Mouse (Mus musculus) forebrain, embryonic 12.5 days (tissue): ENCODE measurements at regions not wholly inside any gene's neighbourhood (a gene's known extent, or its start where the extent isn't known, plus 50 kb on each side); places are given as distances from the start of the nearest gene placed in this dataset.

Experiments
- ATAC-seq: fragments of 200-750 bp; cut with Nextera tagmentation; 2 replicates; pipeline ENCODE4 v1.8.0; 2017; ENCODE audit warnings: moderate TSS enrichment; ENCODE audit not compliant: low FRiP score
- H3K27ac ChIP-seq: fragments of 300-500 bp; sonication (generic); 2 replicates; pipeline ENCODE4 v1.5.1; 2016; ENCODE audit warnings: mild to moderate bottlenecking
- H3K27me3 ChIP-seq: fragments of 300-500 bp; sonication (generic); 2 replicates; pipeline ENCODE4 v1.6.1; 2016; ENCODE audit warnings: mild to moderate bottlenecking
- H3K36me3 ChIP-seq: fragments of 300-500 bp; sonication (generic); replicated peaks from 2 replicates; pipeline ENCODE4 v1.6.1; 2016; ENCODE audit warnings: mild to moderate bottlenecking
- H3K4me1 ChIP-seq: fragments of 300-500 bp; sonication (generic); 2 replicates; pipeline ENCODE4 v1.6.1; 2016
- H3K4me2 ChIP-seq: fragments of 300-500 bp; sonication (generic); 2 replicates; pipeline ENCODE4 v1.6.1; 2016; ENCODE audit warnings: mild to moderate bottlenecking, moderate library complexity
- H3K4me3 ChIP-seq: fragments of 300-500 bp; sonication (generic); replicated peaks from 2 replicates; pipeline ENCODE4 v1.5.1; 2016; ENCODE audit warnings: mild to moderate bottlenecking
- H3K9ac ChIP-seq: fragments of 300-500 bp; sonication (generic); 2 replicates; pipeline ENCODE4 v1.6.1; 2016; ENCODE audit warnings: mild to moderate bottlenecking
- H3K9me3 ChIP-seq: fragments of 300-500 bp; sonication (generic); 2 replicates; pipeline ENCODE4 v1.6.1; 2016
- WGBS: fragments of 180-500 bp; shearing (Covaris S2); methylation state at CpG from one replicate; pipeline ENCODE4 v1.1.7; 2016; 5-methylcytosine and 5-hydroxymethylcytosine counted together

DNA sequence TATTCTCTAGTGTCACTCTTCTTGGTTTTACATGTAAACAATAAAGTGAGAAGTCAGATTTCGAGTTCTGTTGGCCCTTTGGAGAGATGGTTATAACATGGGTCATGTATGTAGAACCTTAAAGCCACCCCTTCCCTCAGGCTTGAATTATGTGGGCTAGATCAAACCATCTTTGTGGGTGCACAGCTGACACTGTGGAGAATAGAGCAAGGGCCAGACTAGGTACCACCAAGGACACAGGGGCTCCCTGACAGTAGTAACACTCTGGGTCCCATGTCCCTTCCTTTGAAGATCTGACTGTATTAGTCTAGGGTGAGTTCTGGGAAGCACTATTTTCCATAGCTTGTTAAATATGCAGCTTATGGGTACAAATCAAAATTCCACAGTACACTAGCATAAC, 156.2 kb downstream of the Fam124b start:
- Histone ChIP-seq H3K4me3 (no peak overlapping the region), H3K4me2 (no peak overlapping the region), H3K27ac (no peak overlapping the region), H3K4me1 (no peaks in the 10 kb centered on the region), H3K9me3 (no peaks in the 10 kb centered on the region), H3K27me3 (no peaks in the 10 kb centered on the region), H3K9ac (no peak overlapping the region), H3K36me3 (no peaks in the 10 kb centered on the region)
- no peak for ATAC-seq
- WGBS, result 68% methylated on average over 1 of the region's 1 CpGs

DNA sequence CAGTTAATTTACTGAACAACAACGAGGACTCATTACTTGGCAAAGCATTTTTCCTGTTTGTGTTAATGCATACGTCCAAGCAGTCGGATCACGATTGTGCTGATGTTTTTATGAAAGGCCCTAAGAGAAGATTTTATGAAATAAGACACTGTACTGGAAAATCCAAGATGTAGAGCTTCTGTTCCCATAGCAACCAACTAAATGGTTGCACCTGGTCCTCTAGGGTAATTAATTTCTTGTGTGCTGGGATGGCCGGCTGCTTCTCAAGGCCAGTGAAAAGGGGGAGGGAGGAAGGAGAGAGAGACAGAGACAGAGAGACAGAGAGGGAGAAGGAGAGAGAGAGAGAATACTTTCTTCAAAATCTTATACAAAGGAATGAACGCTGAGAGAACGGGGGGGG, 156.6 kb downstream of the Fam124b start:
- Histone ChIP-seq H3K4me1 (no peaks in the 10 kb centered on the region), H3K27ac (no peak overlapping the region), H3K4me2 (no peak overlapping the region), H3K36me3 (no peaks in the 10 kb centered on the region), H3K9ac (no peak overlapping the region), H3K9me3 (no peaks in the 10 kb centered on the region), H3K4me3 (no peak overlapping the region), H3K27me3 (no peaks in the 10 kb centered on the region)
- 59% methylated on average over 7 of the region's 7 CpGs for WGBS
- ATAC-seq, result peak; percentile 55; the same call in 1 of the 2 replicates

DNA sequence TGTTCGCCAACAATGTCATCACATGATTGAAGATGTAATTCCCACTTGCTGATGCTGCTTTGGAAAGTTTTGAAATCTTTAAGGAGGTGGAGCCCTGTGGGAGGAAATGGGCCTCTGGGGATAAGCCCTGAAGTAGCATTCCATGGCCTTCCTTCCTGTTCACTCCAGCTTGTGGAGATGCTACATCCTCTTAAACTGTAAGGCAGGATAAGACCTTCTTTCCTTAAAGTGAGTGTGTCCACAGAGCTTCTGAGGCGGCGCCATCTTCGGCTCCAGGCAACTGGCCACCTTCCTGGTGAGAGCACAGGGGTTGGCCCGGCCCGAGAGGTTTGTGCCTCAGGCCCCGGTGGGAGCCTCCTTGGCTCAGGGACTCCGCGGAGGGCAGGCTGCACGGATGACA, 173.1 kb downstream of the Fam124b start:
- Histone ChIP-seq H3K36me3 (no peaks in the 10 kb centered on the region), H3K9me3 (no peaks in the 10 kb centered on the region), H3K27ac (no peak overlapping the region), H3K4me2 (no peak overlapping the region), H3K4me3 (no peak overlapping the region), H3K27me3 (no peaks in the 10 kb centered on the region), H3K9ac (no peak overlapping the region), H3K4me1 (no peaks in the 10 kb centered on the region)
- 93% methylated on average over 10 of the region's 10 CpGs for WGBS
- no peak for ATAC-seq

DNA sequence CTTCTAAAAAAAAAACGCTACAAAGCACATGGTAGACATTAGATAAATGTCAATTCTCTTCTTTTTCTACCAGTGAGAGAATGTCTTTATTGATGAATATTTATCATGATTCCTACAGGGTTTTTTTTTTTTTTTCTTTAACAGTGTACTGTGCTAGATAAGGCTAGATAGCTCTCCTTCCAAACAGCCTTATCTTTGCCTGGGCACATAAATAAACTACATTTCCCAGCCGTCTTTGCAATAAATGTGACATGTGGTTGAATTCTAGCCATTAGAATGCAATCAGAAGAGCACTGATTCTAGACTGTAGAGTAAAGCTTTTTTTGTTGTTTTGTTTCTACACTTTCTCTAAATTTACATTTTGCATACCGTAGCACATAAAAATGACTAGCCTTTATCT, 177.9 kb downstream of the Fam124b start:
- H3K27ac ChIP-seq, result no peak overlapping the region
- no peak overlapping the region for H3K4me2 ChIP-seq
- 90% methylated on average over 3 of the region's 3 CpGs for WGBS
- H3K9ac ChIP-seq, result no peak overlapping the region
- no peaks in the 10 kb centered on the region for H3K4me1 ChIP-seq
- peaks cover 7% of the 10 kb centered on the region for H3K27me3 ChIP-seq
- no peak for ATAC-seq
- no peak overlapping the region for H3K4me3 ChIP-seq
- no peaks in the 10 kb centered on the region for H3K36me3 ChIP-seq
- H3K9me3 ChIP-seq, result no peaks in the 10 kb centered on the region

DNA sequence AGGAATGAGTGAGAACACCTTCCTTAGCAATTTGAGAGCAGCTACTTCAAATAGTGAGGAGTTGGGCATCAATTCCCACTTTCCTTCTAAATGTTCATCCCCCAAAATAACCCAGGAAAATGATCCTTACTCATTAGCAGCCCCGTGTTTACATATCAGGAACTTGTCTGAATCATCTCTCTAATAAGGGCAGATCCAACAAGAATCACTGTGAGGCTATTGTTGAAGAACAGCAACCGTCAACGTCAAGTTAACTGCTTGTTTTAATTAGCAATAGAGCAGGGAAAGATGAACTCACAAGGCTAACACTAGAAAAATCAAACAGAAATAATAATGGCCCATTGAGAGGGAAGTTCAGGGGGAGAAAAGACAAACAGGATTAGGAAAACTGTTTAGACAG, 178.4 kb downstream of the Fam124b start:
- H3K9me3 ChIP-seq, result no peaks in the 10 kb centered on the region
- no peak overlapping the region for H3K9ac ChIP-seq
- 35% methylated on average over 3 of the region's 3 CpGs for WGBS
- no peak for ATAC-seq
- H3K27ac ChIP-seq, result no peak overlapping the region
- H3K36me3 ChIP-seq, result no peaks in the 10 kb centered on the region
- H3K27me3 ChIP-seq, result peaks cover 12% of the 10 kb centered on the region
- no peaks in the 10 kb centered on the region for H3K4me1 ChIP-seq
- H3K4me2 ChIP-seq, result no peak overlapping the region
- no peak overlapping the region for H3K4me3 ChIP-seq

DNA sequence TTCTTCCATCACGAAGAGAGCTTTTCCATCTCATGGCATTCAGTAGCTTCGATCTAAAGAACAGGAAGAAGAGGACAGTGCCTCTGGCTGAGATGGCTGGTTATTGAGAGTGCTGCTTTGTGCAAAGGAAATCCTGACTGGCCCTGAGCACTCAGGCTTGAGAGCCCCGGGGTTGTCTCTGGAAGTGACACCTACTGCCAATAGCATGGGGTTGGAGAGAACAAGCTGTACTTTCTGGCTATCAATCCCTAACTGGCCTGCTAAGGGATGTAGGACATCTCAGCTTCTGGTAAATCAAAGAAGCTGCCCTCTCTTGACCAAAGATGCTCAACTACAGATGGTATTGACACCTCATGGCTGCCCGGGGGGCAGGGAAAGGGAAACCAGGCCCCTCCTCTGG, 178.2 kb upstream of the Serpine2 start:
- H3K27me3 ChIP-seq, result peaks cover 14% of the 10 kb centered on the region
- H3K9me3 ChIP-seq, result no peaks in the 10 kb centered on the region
- H3K4me3 ChIP-seq, result no peak overlapping the region
- H3K27ac ChIP-seq, result no peak overlapping the region
- H3K36me3 ChIP-seq, result no peaks in the 10 kb centered on the region
- no peak overlapping the region for H3K4me2 ChIP-seq
- WGBS, result 95% methylated on average over 4 of the region's 4 CpGs
- H3K9ac ChIP-seq, result no peak overlapping the region
- ATAC-seq, result no peak
- no peaks in the 10 kb centered on the region for H3K4me1 ChIP-seq

DNA sequence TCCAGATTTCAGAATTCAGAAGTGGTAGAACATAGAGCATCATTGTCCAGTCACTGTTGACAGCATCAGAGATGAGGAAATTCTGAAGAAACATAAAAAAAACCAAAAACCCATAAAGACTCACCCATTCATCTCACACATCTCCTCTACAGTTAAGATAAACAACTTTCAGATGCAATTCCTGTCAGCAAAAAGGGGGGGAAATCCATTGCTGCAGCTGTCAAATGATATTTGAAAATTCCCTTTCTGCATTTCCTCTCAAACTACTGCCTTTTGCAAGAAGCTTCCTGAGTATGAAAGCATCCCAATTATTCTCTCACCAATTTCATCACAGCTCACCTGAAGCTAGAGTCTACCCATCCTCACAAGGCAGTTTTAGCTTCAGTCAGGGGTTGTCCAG, 177.1 kb upstream of the Serpine2 start:
- no peak overlapping the region for H3K27ac ChIP-seq
- H3K9ac ChIP-seq, result no peak overlapping the region
- ATAC-seq, result no peak
- H3K36me3 ChIP-seq, result no peaks in the 10 kb centered on the region
- H3K4me1 ChIP-seq, result peaks cover 7% of the 10 kb centered on the region
- H3K4me3 ChIP-seq, result no peak overlapping the region
- H3K27me3 ChIP-seq, result peaks cover 14% of the 10 kb centered on the region
- H3K4me2 ChIP-seq, result no peak overlapping the region
- no peaks in the 10 kb centered on the region for H3K9me3 ChIP-seq

DNA sequence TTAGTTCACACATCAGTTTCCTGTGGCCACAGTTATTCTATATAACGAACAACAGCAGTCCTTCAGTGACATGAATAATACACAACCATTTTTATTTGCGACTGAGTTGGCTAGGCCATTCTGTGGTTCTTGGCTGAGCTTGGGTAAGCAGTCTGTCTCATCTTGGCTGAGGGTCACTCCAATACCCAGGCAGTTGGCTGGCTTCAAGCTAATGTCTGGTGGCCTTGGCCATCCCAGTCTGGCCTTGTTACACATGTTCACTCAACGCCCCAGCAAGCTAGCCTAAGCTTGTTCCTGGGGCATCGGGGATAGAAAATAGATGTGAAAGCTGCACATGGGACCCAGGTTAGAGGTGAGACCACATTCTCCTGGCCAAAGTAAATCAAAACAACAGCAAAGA, 175.5 kb upstream of the Serpine2 start:
- 88% methylated on average over 4 of the region's 4 CpGs for WGBS
- no peak for ATAC-seq

DNA sequence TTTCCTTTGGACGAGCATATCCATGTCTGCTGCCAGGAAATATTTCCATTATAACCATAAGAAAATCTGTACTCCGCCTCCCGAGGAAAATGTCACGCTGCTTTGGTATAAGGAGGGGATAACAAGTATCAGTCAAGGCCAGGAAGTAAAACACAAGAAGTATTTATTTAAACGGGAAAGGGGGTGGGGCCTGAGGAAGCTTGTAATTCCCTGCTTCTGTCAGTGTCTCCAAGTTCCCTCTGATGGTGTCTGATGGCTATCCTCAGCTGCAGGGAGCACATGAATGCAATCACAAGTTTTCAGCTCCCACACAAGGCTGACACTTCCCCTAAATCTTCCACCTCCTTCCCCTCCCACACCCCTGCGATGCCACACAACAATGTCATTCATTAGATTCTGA, 172.5 kb upstream of the Serpine2 start:
- peak; percentile 48; the same call in 1 of the 2 replicates for ATAC-seq
- no peak overlapping the region for H3K4me3 ChIP-seq
- H3K9me3 ChIP-seq, result no peaks in the 10 kb centered on the region
- peaks cover 23% of the 10 kb centered on the region for H3K27me3 ChIP-seq
- 30% methylated on average over 6 of the region's 6 CpGs for WGBS
- H3K4me1 ChIP-seq, result peaks cover 18% of the 10 kb centered on the region
- H3K36me3 ChIP-seq, result no peaks in the 10 kb centered on the region
- no peak overlapping the region for H3K9ac ChIP-seq
- H3K27ac ChIP-seq, result no peak overlapping the region
- no peak overlapping the region for H3K4me2 ChIP-seq

More for the DNA sequence above, 175.5 kb upstream of the Serpine2 start:
- Histone ChIP-seq H3K27me3 (peaks cover 14% of the 10 kb centered on the region), H3K4me3 (no peak overlapping the region), H3K36me3 (no peaks in the 10 kb centered on the region), H3K9ac (no peak overlapping the region), H3K27ac (no peak overlapping the region), H3K4me2 (no peak overlapping the region), H3K9me3 (no peaks in the 10 kb centered on the region), H3K4me1 (peaks cover 18% of the 10 kb centered on the region)

DNA sequence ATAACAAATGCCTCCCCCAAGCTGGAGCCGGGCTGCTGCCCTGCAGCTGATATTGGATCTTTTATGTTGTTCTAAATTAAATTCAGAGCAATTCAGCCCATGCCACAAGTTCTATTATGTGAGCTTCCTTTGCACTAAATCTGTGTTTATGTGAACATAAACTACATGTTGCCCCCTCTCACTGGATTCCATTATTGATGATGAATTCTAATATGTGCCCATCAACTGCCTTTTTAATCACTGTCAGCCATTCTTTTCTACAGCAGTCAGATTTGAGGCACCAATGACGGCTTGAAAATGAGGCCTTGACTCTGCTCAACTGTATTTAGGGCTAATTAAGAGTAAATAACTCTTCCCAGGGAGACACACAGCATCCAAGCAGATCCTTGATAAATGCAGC, 172.1 kb upstream of the Serpine2 start:
- H3K4me1 ChIP-seq, result peaks cover 18% of the 10 kb centered on the region
- no peak overlapping the region for H3K4me3 ChIP-seq
- no peak overlapping the region for H3K27ac ChIP-seq
- H3K27me3 ChIP-seq, result peaks cover 23% of the 10 kb centered on the region
- H3K9me3 ChIP-seq, result no peaks in the 10 kb centered on the region
- no peaks in the 10 kb centered on the region for H3K36me3 ChIP-seq
- H3K9ac ChIP-seq, result no peak overlapping the region
- ATAC-seq, result peak; percentile 62
- H3K4me2 ChIP-seq, result no peak overlapping the region
- 6% methylated on average over 2 of the region's 2 CpGs for WGBS

DNA sequence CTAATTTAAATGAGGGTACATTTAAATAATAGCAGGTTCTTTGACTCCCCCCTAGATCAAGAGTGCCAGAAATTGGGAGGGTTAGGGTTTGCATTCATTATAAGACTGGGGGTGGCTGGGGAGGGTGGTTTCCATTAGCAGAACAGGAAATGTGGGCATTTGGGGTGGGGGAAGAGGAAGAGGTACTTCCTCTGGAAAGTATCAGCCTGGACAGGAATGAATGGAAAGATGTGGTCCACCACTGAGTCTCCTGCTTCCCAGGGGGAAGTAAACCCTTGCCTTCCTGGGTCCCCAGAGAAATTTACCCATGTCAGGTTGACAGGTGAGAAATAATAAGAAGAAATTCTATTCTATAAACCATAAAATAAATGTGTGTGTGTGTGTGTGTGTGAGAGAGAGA, 171.5 kb upstream of the Serpine2 start:
- Histone ChIP-seq H3K27me3 (peaks cover 22% of the 10 kb centered on the region), H3K9me3 (no peaks in the 10 kb centered on the region), H3K27ac (no peak overlapping the region), H3K36me3 (no peaks in the 10 kb centered on the region), H3K4me3 (no peak overlapping the region), H3K4me2 (no peak overlapping the region), H3K9ac (no peak overlapping the region), H3K4me1 (peaks cover 18% of the 10 kb centered on the region)
- ATAC-seq, result no peak

DNA sequence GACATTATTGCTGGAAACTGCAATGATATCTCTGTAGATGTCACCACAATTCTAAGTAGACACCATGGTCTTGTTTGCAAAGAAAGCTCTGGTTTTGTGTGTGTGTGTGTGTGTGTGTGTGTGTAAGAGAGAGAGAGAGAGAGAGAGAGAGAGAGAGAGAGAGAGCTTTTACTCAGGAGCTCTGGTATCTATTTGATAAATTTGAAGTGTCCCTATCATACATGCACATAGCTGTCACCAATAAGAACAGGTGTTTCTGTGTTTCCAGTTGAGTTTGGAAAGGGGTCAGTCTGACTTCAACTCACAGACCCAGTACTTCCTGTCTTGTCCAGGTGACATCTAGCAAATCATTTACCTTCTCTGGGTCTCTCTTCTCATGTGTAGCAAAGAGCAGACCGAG, 169.7 kb upstream of the Serpine2 start:
- 85% methylated on average over 1 of the region's 1 CpGs for WGBS
- Histone ChIP-seq H3K4me3 (no peak overlapping the region), H3K9me3 (no peaks in the 10 kb centered on the region), H3K9ac (no peak overlapping the region), H3K27me3 (peaks cover 19% of the 10 kb centered on the region), H3K4me2 (no peak overlapping the region), H3K36me3 (no peaks in the 10 kb centered on the region), H3K27ac (no peak overlapping the region), H3K4me1 (peaks cover 18% of the 10 kb centered on the region)
- ATAC-seq, result no peak

DNA sequence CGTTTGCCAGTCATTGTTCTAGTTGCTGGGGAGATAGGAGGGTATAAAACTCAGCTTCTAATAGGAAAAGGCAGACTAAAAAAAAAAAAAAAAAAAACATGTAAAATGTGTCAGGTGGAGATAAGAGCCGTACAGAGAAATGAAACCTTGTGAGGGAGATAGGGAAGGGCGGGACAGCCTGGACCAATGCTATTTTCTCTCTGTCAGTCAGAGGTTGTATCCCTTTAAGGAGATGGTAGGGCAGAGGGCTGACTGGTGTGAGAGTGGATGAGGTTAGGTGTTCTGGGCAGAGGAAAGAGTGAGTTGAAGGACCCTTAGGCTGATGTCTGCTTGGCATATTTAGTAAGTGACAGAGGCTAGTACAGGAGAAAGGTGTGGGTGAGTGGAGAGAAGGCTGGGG, 169.2 kb upstream of the Serpine2 start:
- Histone ChIP-seq H3K4me2 (no peak overlapping the region), H3K4me1 (peaks cover 18% of the 10 kb centered on the region), H3K27me3 (peaks cover 14% of the 10 kb centered on the region), H3K27ac (no peak overlapping the region), H3K9ac (no peak overlapping the region), H3K4me3 (no peak overlapping the region), H3K36me3 (no peaks in the 10 kb centered on the region), H3K9me3 (no peaks in the 10 kb centered on the region)
- WGBS, result 84% methylated on average over 3 of the region's 3 CpGs
- ATAC-seq, result no peak
